Mouse (Mus musculus) T-cell, adult 2 months (primary cell): Measurements from ENCODE around the gene Vmn1r95.
"Not testable (repeated sequence)": the region's sequence is repeated elsewhere in the genome, so short reads cannot be mapped to it uniquely, and the experiment has no call there.

Source experiments
- DNase-seq: peaks from one replicate; pipeline ENCODE4 v3.0.0; 2022; ENCODE audit warnings: low spot score

Gene Vmn1r95

DNA sequence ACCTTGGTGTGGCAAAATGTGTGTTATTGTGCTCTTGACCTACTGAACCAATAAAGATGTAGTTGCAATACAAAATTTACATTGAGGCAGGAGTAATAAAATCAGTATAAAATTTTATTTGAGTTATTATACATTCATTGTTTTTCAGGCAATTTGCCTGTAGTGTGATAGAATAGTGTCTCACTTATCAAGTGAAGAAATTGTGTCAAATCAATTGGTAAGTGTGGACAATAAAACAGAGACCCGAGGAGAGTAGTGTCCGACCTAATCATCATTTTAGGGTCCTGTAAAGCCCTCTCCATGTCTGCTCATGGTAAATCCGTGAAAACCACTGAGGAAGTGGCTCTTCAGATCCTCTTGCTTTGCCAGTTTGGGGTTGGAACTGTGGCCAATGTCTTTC, at the start of gene Vmn1r95:
TSS of gene Vmn1r95 (plus strand) at position 301 of the 400 bp plus-strand sequence.
- not testable (repeated sequence) for DNase-seq

DNA sequence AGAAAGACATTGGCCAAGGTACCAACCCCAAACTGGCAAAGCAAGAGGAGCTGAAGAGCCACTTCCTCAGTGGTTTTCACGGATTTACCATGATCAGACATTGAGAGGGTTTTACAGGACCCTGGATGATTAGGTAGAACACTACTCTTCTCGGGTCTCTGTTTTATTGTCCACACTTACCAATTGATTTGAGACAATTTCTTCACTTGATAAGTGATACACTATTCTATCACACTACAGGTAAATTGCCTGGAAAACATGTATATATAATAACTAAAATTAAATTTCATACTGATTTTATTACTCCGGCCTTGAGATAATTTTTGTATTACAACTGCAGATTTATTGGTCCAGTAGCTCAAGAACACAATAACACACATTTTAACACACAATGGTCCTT, 25.2 kb upstream of the Vmn1r95 start, which contains the start of gene Vmn1r94:
TSS of gene Vmn1r94 (minus strand) at position 101 of the 400 bp plus-strand sequence.
- DNase-seq = not testable (repeated sequence)

DNA sequence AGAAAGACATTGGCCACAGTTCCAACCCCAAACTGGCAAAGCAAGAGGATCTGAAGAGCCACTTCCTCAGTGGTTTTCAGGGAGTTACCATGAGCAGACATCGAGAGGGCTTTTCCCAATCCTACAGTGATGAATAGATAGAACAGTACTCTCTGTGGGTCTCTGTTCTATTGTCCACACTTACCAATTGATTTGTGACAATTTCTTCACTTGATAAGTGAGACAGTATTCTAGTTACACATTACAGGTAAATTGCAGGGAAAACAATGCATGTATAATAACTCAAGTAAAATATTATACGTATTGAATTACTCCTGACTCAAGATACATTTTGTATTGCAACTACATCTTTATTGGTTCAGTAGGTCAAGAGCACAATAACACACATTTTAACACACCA, 12.0 kb downstream of the Vmn1r95 start, which contains the start of gene Gm6164:
TSS of gene Gm6164 (minus strand) at position 101 of the 400 bp plus-strand sequence.
- DNase-seq = not testable (repeated sequence)

DNA sequence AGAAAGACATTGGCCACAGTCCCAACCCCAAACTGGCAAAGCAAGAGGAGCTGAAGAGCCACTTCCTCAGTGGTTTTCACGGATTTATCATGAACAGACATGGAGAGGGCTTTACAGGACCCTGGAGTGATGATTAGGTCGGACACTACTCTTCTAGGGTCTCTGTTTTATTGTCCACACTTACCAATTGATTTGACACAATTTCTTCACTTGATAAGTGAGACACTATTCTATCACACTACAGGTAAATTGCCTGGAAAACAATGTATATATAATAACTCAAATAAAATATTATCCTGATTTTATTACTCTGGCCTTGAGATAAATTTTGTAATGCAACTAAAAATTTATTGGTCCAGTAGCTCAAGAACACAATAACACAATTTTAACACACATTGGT, 40.2 kb downstream of the Vmn1r95 start, which contains the start of gene Gm4498:
TSS of gene Gm4498 (minus strand) at position 101 of the 400 bp plus-strand sequence.
- DNase-seq = not testable (repeated sequence)
